Mouse (Mus musculus): Measurements from ENCODE around the gene Zp3r. TPM values are rescaled to one million over a fixed set of nuclear protein-coding genes. Genes with fewer than 3 reads are reported as not detected.

Gene Zp3r
- not detected in 2 replicates for polyA plus RNA-seq (2012; ENCODE audit: low replicate concordance)

DNA sequence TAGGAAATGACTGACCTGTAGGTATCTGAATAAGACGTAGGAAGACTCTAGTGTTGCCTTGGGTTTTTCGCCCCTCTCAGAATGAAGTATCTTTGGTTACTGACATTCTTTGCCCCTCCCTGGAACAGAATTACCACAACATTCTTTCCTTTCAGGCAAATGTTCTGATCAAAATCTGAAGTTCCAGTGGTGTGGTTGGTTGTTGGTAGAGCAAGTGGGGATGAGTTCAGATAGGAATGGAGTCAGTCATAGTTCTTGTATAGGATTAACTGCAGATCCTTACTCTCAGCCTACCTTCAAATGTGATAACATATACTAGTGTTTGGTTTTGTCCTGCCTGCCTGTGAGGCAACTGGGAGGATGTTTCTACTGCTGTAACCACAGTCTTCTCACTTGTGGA, at the start of gene Zp3r:
TSS of gene Zp3r (minus strand) at position 101 of the 400 bp plus-strand sequence.

GRCm38 (mm10) chr1:130661454-130661853, 32.0 kb upstream of the Zp3r start, which contains the start of gene C4bp:
TSS of gene C4bp (minus strand) at chr1:130661632.

Other genes with a start within 250 kb of the Zp3r start
- gene Cd55b, start 206.6 kb downstream of the Zp3r start, polyA plus RNA-seq (2012; ENCODE audit: low replicate concordance), result not detected in 2 replicates
- gene Cd55, start 166.9 kb downstream of the Zp3r start, polyA plus RNA-seq (2012; ENCODE audit: low replicate concordance), result 24.9 and 66.5 TPM in 2 replicates
- gene C4bp, start 32.0 kb upstream of the Zp3r start, polyA plus RNA-seq (2012; ENCODE audit: low replicate concordance), result not detected in 2 replicates
- not detected in 2 replicates for gene Gm29427, start 86.2 kb upstream of the Zp3r start, polyA plus RNA-seq (2012; ENCODE audit: low replicate concordance)
- 1.7 and 3.7 TPM in 2 replicates for gene Yod1, start 87.7 kb upstream of the Zp3r start, polyA plus RNA-seq (2012; ENCODE audit: low replicate concordance)
- 1.3 and 6.7 TPM in 2 replicates for gene Pfkfb2, start 99.6 kb upstream of the Zp3r start, polyA plus RNA-seq (2012; ENCODE audit: low replicate concordance)
- 0.71 and 2.5 TPM in 2 replicates for gene AA986860, start 102.4 kb upstream of the Zp3r start, polyA plus RNA-seq (2012; ENCODE audit: low replicate concordance)
- gene Fcamr, start 171.3 kb upstream of the Zp3r start, polyA plus RNA-seq (2012; ENCODE audit: low replicate concordance), result not detected in 2 replicates
- 0.21 and 0.53 TPM in 2 replicates for gene Pigr, start 197.1 kb upstream of the Zp3r start, polyA plus RNA-seq (2012; ENCODE audit: low replicate concordance)
- gene Fcmr, start 236.0 kb upstream of the Zp3r start, polyA plus RNA-seq (2012; ENCODE audit: low replicate concordance), result 2,209 and 5,805 TPM in 2 replicates

Measured in hematopoietic multipotent progenitor cell, adult 10-12 weeks (in vitro differentiated cells).